22 mouse cellular contexts compared by ENCODE assay signal in genomic region chr13:90245997-90246765, GRCm38 (mm10).
DNase-seq lines count a peak whose midpoint lies in the region; ATAC-seq and TF ChIP-seq lines count a peak whose summit lies in the region.
"Had no signal": no experiment of that assay in that cellular context is flagged by ENCODE, and none has a peak within 500 bp of the region (broad histone marks: within the 10 kb centered on the region; RNA-seq: fewer than 3 reads in every experiment).

No protein-coding gene starts in this region.

- H3K4me1 ChIP-seq in ES-Bruce4 (ENCODE audit: control insufficient read depth, insufficient read depth, low read length) (no peaks in the 10 kb centered on the region), ES-E14 (ENCODE audit: control insufficient read depth in 2 of 2, insufficient read depth in 2 of 2, low read length in 2 of 2, poor library complexity in 1 of 2) (no peaks in the 10 kb centered on the region)
- H3K4me1 ChIP-seq in forebrain, embryonic 15.5 days: no peaks in the 10 kb centered on the region
- H3K4me1 ChIP-seq in midbrain, embryonic 16.5 days (ENCODE audit: control insufficient read depth, insufficient read depth, low read length): no peaks in the 10 kb centered on the region
- H3K4me1 ChIP-seq: embryonic facial prominence, embryonic 10.5 days; embryonic facial prominence, embryonic 12.5 days; forebrain, embryonic 13.5 days had no signal

- no peak overlapping the region for H3K9ac ChIP-seq in ES-Bruce4 (ENCODE audit: low read depth, poor library complexity, severe bottlenecking)
- no peak overlapping the region for H3K9ac ChIP-seq in ES-E14 (ENCODE audit: insufficient read depth, low read depth, low read length, poor library complexity, severe bottlenecking)
- no peak overlapping the region for H3K9ac ChIP-seq in forebrain, embryonic 15.5 days (replicated peaks)
- H3K9ac ChIP-seq in midbrain, embryonic 16.5 days (ENCODE audit: low read depth, low read length): no peak overlapping the region
- H3K9ac ChIP-seq: embryonic facial prominence, embryonic 12.5 days; forebrain, embryonic 13.5 days had no signal

- DNase-seq in ES-E14 (ENCODE audit: low read depth, low spot score) (peak; percentile 60), WW6 (ENCODE audit: low read depth, low spot score) (peak; percentile 14)
- no peak for DNase-seq in kidney, postnatal 14 days
- DNase-seq: adrenal gland, adult 8-10 months; adrenal gland, postnatal 14 days; adrenal gland, postnatal 36 days; B cell, adult 2 months; cerebellum, adult 11-12 months; cerebellum, adult 2 months; cerebellum, adult 9-10 months; cerebellum, postnatal 10 days; cerebellum, postnatal 25 days had no signal

- no peak for TF ChIP-seq EP300 in ES-Bruce4 (IDR thresholded peaks at IDR 0.05; ENCODE audit: insufficient read depth, low read depth, low read length)

- TF ChIP-seq CTCF in ES-Bruce4 (IDR thresholded peaks at IDR 0.05; ENCODE audit: low read depth, low read length): no peak

- WGBS in forebrain, embryonic 15.5 days: 74% methylated on average over 6 of the region's 6 CpGs
- 75% methylated on average over 6 of the region's 6 CpGs for WGBS in midbrain, embryonic 16.5 days

- TF ChIP-seq POLR2A in ES-Bruce4 (IDR thresholded peaks at IDR 0.05; ENCODE audit: insufficient read depth, low read length): no peak

- H3K4me3 ChIP-seq in ES-Bruce4 (ENCODE audit: low read depth, low read length) (no peak overlapping the region), ES-E14 (ENCODE audit: insufficient read depth in 1 of 2, low read depth in 1 of 2, low read length in 2 of 2, poor library complexity in 1 of 2, severe bottlenecking in 1 of 2) (no peak overlapping the region)
- H3K4me3 ChIP-seq in forebrain, embryonic 15.5 days: no peak overlapping the region
- no peak overlapping the region for H3K4me3 ChIP-seq in midbrain, embryonic 16.5 days (ENCODE audit: low read depth, low read length)
- H3K4me3 ChIP-seq: embryonic facial prominence, embryonic 10.5 days; embryonic facial prominence, embryonic 12.5 days; forebrain, embryonic 13.5 days had no signal

- in situ Hi-C loops in ES-E14 (cut with MboI; ENCODE audit: low sequenced_read_pairs in 2 of 2, unreplicated experiment in 2 of 2): no loop called here

- H3K36me3 ChIP-seq in ES-Bruce4 (ENCODE audit: control insufficient read depth, insufficient read depth, low read length, poor library complexity, severe bottlenecking) (no peaks in the 10 kb centered on the region), ES-E14 (ENCODE audit: control insufficient read depth, insufficient read depth, low read length, poor library complexity, severe bottlenecking) (no peaks in the 10 kb centered on the region)
- H3K36me3 ChIP-seq in forebrain, embryonic 15.5 days: no peaks in the 10 kb centered on the region
- no peaks in the 10 kb centered on the region for H3K36me3 ChIP-seq in midbrain, embryonic 16.5 days (ENCODE audit: control insufficient read depth, insufficient read depth, low read length)
- H3K36me3 ChIP-seq: embryonic facial prominence, embryonic 10.5 days; embryonic facial prominence, embryonic 12.5 days had no signal

- H3K4me2 ChIP-seq in forebrain, embryonic 15.5 days (replicated peaks): no peak overlapping the region
- no peak overlapping the region for H3K4me2 ChIP-seq in midbrain, embryonic 16.5 days (ENCODE audit: low read length)
- H3K4me2 ChIP-seq: embryonic facial prominence, embryonic 12.5 days; forebrain, embryonic 13.5 days had no signal

- no peak for ATAC-seq in forebrain, embryonic 15.5 days (replicated peaks)
- no peak for ATAC-seq in midbrain, embryonic 16.5 days
- ATAC-seq: activated CD4-positive, CD25-positive, alpha-beta regulatory T cell, adult 4 months; CD4-positive, CD25-positive, alpha-beta regulatory T cell, adult 4 months; forebrain, embryonic 13.5 days; forebrain, embryonic 16.5 days had no signal

- H3K9me3 ChIP-seq in ES-Bruce4 (replicated peaks; ENCODE audit: control insufficient read depth, insufficient read depth, low read length, poor library complexity, severe bottlenecking): peaks cover 20% of the 10 kb centered on the region
- H3K9me3 ChIP-seq in ES-E14 (ENCODE audit: control insufficient read depth, insufficient read depth, low read depth, low read length): no peaks in the 10 kb centered on the region
- no peaks in the 10 kb centered on the region for H3K9me3 ChIP-seq in forebrain, embryonic 15.5 days
- no peaks in the 10 kb centered on the region for H3K9me3 ChIP-seq in midbrain, embryonic 16.5 days (replicated peaks; ENCODE audit: control insufficient read depth, low read length, poor library complexity, severe bottlenecking)
- H3K9me3 ChIP-seq: embryonic facial prominence, embryonic 10.5 days; embryonic facial prominence, embryonic 12.5 days had no signal

- H3K27me3 ChIP-seq in ES-Bruce4 (ENCODE audit: control insufficient read depth, insufficient read depth, low read length, poor library complexity, severe bottlenecking): no peaks in the 10 kb centered on the region
- H3K27me3 ChIP-seq in forebrain, embryonic 15.5 days: no peaks in the 10 kb centered on the region
- no peaks in the 10 kb centered on the region for H3K27me3 ChIP-seq in midbrain, embryonic 16.5 days (ENCODE audit: control insufficient read depth, insufficient read depth, low read depth, low read length)
- H3K27me3 ChIP-seq: CH12.LX; embryonic facial prominence, embryonic 12.5 days; forebrain, embryonic 13.5 days had no signal

- H3K27ac ChIP-seq in ES-Bruce4 (ENCODE audit: insufficient read depth, low read length) (peak overlapping the region; percentile 77), ES-E14 (ENCODE audit: insufficient read depth, low read depth, low read length, poor library complexity, severe bottlenecking) (peak overlapping the region; percentile 55)
- H3K27ac ChIP-seq in forebrain, embryonic 15.5 days (replicated peaks): no peak overlapping the region
- H3K27ac ChIP-seq in midbrain, embryonic 16.5 days (ENCODE audit: low read length): no peak overlapping the region
- H3K27ac ChIP-seq: embryonic facial prominence, embryonic 10.5 days; embryonic facial prominence, embryonic 12.5 days; forebrain, embryonic 13.5 days had no signal

TF ChIP-seq in ES-E14, 5 proteins besides CTCF, POLR2A, EP300 and RAD21:
- TF ChIP-seq ZC3H11A (IDR thresholded peaks at IDR 0.05; ENCODE audit: borderline replicate concordance, low read depth, low read length) (no peak), ZNF384 (IDR thresholded peaks at IDR 0.05; ENCODE audit: low read depth, low read length) (no peak)

Comparison
In these comparisons a context has a peak if more than half of its experiments do, and no peak if none do; other contexts are left out.
1. H3K27ac ChIP-seq: peak in ES-Bruce4 (single experiment) and ES-E14 (single experiment); none in forebrain, embryonic 15.5 days (single experiment) and midbrain, embryonic 16.5 days (single experiment).